Mouse (Mus musculus): Measurements from ENCODE around the gene Tex2.

- TF ChIP-seq CTCF (IDR thresholded peaks at IDR 0.05; ENCODE audit: borderline replicate concordance, extremely low read depth, insufficient read depth, insufficient read length) (no peak), POLR2A (IDR thresholded peaks at IDR 0.05; ENCODE audit: borderline replicate concordance, extremely low read depth, insufficient read depth, insufficient read length, poor library complexity, severe bottlenecking) (no peak)
Observed at GRCm38 (mm10) chr11:106475309-106475708, 137.9 kb downstream of the Tex2 start.

Data from brain, embryonic 14.5 days (tissue).